Mouse (Mus musculus) urinary bladder, postnatal 0 days (tissue): ENCODE data around the gene A2m. TPM values are rescaled to one million over a fixed set of nuclear protein-coding genes. Genes with fewer than 3 reads are reported as not detected.

Experiments used
- polyA plus RNA-seq: library from polyadenylated mRNA; unstranded; fragments of >200 nt; fragmentation: Nextera tagmentation; extraction: Ambion mirVana; gene quantifications from 2 replicates; pipeline ENCODE4 v1.2.1, GENCODE M21; 2015

A2m gene
- polyA plus RNA-seq: 0.53 and 1.00 TPM in 2 replicates

DNA sequence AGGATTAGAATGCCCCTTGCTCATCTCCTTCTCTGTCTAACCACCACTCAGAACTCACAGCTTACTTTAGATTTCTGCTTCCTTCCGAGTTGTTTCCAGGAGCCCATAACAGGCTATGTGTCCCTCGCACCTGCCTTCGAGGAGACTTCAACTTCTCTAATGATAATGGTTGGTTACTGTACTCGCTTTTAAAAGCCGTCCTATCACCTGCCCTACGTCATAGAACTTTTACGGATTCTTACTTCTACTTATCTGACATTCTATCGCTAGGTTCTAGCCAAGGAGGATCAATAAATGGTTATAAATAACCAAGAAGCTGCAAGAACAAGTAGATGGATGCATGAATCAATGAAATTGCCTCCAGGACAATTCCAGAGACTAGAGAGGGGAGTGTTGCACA, at the start of gene A2m:
Gene A2m (plus strand): TSS at position 301 of the 400 bp plus-strand sequence.

Other genes starting within 250 kb of the A2m start
- not detected in 2 replicates for gene Iqsec3, start 161.7 kb upstream of the A2m start, polyA plus RNA-seq
- 0.02 TPM in 1 of 2 replicates, not detected in the other for gene Gm7298, start 97.6 kb downstream of the A2m start, polyA plus RNA-seq
- gene Mug1, start 203.2 kb downstream of the A2m start, polyA plus RNA-seq: not detected in 2 replicates